Mouse (Mus musculus) CD4-positive, CD25-positive, alpha-beta regulatory T cell, adult 4 months (primary cell): Measurements from ENCODE around the gene Ctsa. TPM values are rescaled to one million over a fixed set of nuclear protein-coding genes. Genes with fewer than 3 reads are reported as not detected.

Experiments used
- ATAC-seq: one replicate; pipeline ENCODE4 v1.8.0; 2017
- polyA plus RNA-seq, 2 experiments: library from polyadenylated mRNA; unstranded; fragments of 100-300 nt; shearing (Covaris generic); gene quantifications; one replicate each; pipeline ENCODE4 v1.2.1; 2017

The Ctsa gene
- polyA plus RNA-seq, 2 experiments from 2014 or later, result 211 to 247 TPM

- ATAC-seq, result peak; percentile 92
These were observed 47.0 kb downstream of the Ctsa start for GRCm38 (mm10) chr2:164879568-164880277.

DNA sequence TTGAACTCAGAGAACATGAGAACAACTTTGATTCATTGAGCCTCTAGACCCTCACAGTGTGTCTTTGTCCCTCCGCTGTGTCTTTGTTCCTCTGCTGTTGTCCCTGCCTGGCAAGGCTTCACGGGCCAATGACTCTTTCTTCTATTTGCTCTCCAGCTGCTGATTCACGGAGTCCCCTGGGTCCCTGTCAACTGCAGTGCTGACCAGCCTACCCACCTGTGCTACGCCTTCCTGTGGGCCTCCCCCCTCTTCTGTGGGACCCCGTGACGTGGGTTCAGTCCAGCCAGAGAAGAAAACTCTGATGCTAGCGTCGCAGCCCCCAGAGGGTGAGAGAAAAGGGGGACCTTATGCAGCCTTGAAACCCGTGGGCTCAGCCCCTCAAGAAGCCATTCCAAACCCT, 49.9 kb downstream of the Ctsa start:
- ATAC-seq, result no peak

GRCm38 (mm10) chr2:164885788-164886187, 53.1 kb downstream of the Ctsa start:
- ATAC-seq, result no peak

GRCm38 (mm10) chr2:164886617-164887016, 53.9 kb downstream of the Ctsa start:
- no peak for ATAC-seq

DNA sequence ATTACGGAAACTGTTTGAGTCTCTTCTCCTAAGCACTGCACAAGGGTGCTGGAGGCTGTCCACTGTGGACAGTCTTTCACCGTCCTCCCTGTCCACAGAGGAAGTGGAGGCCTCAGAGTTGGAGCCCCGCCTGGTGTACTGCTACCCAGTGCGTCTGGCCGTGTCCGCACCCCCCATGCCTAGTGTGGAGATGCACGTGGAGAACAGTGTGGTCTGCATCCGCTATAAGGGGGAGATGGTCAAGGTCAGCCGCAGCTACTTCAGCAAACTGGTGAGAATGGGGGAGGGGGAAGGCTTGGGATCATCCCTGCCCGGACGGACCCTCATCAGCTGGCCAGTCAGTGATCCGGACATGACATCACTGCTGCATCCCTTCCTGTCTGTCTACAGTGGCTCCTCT, 56.3 kb downstream of the Ctsa start:
- no peak for ATAC-seq

DNA sequence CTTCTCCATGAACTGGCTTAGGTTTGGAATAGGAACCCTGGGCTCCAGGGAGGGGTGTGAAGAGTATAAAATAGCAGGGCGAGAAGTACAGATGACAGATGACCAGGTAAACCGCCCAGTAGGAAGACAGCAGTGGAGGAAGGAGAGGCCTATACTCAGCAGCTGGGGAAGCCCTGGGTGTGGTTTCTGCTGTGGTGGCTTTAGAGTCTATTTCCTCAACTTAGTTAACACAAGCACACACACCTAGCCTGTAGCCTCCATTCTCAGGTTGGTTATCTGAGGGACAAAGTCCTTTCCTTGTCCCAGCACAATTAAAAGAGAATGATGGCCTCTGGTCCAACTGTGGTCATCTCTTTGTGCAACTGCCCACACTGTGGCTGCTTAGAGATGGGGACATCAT, 57.3 kb downstream of the Ctsa start:
- ATAC-seq, result no peak

Other genes with a start within 250 kb of the Ctsa start
- not detected for gene Wfdc6a, start 247.4 kb upstream of the Ctsa start, polyA plus RNA-seq
- gene Eppin, start 239.3 kb upstream of the Ctsa start, polyA plus RNA-seq, result not detected
- gene Wfdc6b, start 219.4 kb upstream of the Ctsa start, polyA plus RNA-seq, result not detected
- gene Wfdc8, start 219.2 kb upstream of the Ctsa start, polyA plus RNA-seq, result not detected
- not detected for gene Wfdc16, start 194.1 kb upstream of the Ctsa start, polyA plus RNA-seq
- gene Wfdc10, start 176.8 kb upstream of the Ctsa start, polyA plus RNA-seq, result not detected
- gene Wfdc9, start 176.3 kb upstream of the Ctsa start, polyA plus RNA-seq, result not detected
- gene Wfdc11, start 158.8 kb upstream of the Ctsa start, polyA plus RNA-seq, result not detected
- gene Wfdc13, start 147.8 kb upstream of the Ctsa start, polyA plus RNA-seq, result not detected
- not detected for gene Spint4, start 134.4 kb upstream of the Ctsa start, polyA plus RNA-seq
- not detected for gene Spint5, start 117.6 kb upstream of the Ctsa start, polyA plus RNA-seq
- gene Wfdc3, start 86.9 kb upstream of the Ctsa start, polyA plus RNA-seq, result not detected
- 1 to 10 TPM; 3.8 to 7.3 TPM for gene Dnttip1, start 86.9 kb upstream of the Ctsa start, polyA plus RNA-seq
- 10 to 100 TPM in 1 of 2 experiments, 1 to 10 TPM in 1; 7.7 to 11.4 TPM for gene Ube2c, start 63.0 kb upstream of the Ctsa start, polyA plus RNA-seq
- not detected for gene Tnnc2, start 52.9 kb upstream of the Ctsa start, polyA plus RNA-seq
- 1 to 10 TPM; 4.9 to 7.7 TPM for gene Snx21, start 47.0 kb upstream of the Ctsa start, polyA plus RNA-seq
- gene Acot8, start 28.0 kb upstream of the Ctsa start, polyA plus RNA-seq, result 10 to 100 TPM; 32.5 to 42.2 TPM
- 1 to 10 TPM; 7.0 to 8.1 TPM for gene Zswim3, start 27.8 kb upstream of the Ctsa start, polyA plus RNA-seq
- gene Zswim1, start 10.2 kb upstream of the Ctsa start, polyA plus RNA-seq, result 10 to 100 TPM; 20.9 to 30.5 TPM
- not detected for gene Spata25, start 4.3 kb upstream of the Ctsa start, polyA plus RNA-seq
- gene Neurl2, start 583 bp downstream of the Ctsa start, polyA plus RNA-seq, result 1 to 10 TPM in 1 of 2 experiments, under 1 TPM in 1; 0.65 to 1.6 TPM
- under 1 TPM; 0.34 to 0.98 TPM for gene Pltp, start 24.8 kb downstream of the Ctsa start, polyA plus RNA-seq
- 100 to 1,000 TPM; 106 to 115 TPM for gene Pcif1, start 46.4 kb downstream of the Ctsa start, polyA plus RNA-seq
- 1 to 10 TPM; 5.6 to 8.2 TPM for gene Zfp335, start 78.9 kb downstream of the Ctsa start, polyA plus RNA-seq
- gene Mmp9, start 107.9 kb downstream of the Ctsa start, polyA plus RNA-seq, result 1 to 10 TPM; 2.0 to 4.1 TPM
- under 1 TPM in 1 of 2 experiments, not detected in 1; 0.31 TPM for gene Slc12a5, start 127.9 kb downstream of the Ctsa start, polyA plus RNA-seq
- gene Ncoa5, start 202.0 kb downstream of the Ctsa start, polyA plus RNA-seq, result 10 to 100 TPM; 28.6 to 49.0 TPM
- gene Cd40, start 222.8 kb downstream of the Ctsa start, polyA plus RNA-seq, result 1 to 10 TPM; 1.6 to 6.0 TPM